Mouse (Mus musculus): ENCODE measurements around the gene Col4a4. TPM values are rescaled to one million over a fixed set of nuclear protein-coding genes. Genes with fewer than 3 reads are reported as not detected.

The Col4a4 gene
- polyA plus RNA-seq, 1 experiment from 2014 or later: 0.25 TPM

- Histone ChIP-seq H3K36me3 (replicated peaks; ENCODE audit: control insufficient read depth, insufficient read depth, low read depth, low read length) (no peaks in the 10 kb centered on the region), H3K9ac (replicated peaks; ENCODE audit: low read length) (no peak overlapping the region), H3K9me3 (replicated peaks; ENCODE audit: control insufficient read depth, low read length) (no peaks in the 10 kb centered on the region), H3K4me3 (ENCODE audit: low read depth, low read length) (no peak overlapping the region), H3K4me1 (ENCODE audit: control insufficient read depth, insufficient read depth, low read length) (no peaks in the 10 kb centered on the region), H3K27me3 (ENCODE audit: control insufficient read depth, insufficient read depth, low read length) (no peaks in the 10 kb centered on the region), H3K4me2 (ENCODE audit: low read depth, low read length) (no peak overlapping the region), H3K27ac (replicated peaks; ENCODE audit: low read depth, low read length) (no peak overlapping the region)
- DNase-seq (ENCODE audit: low spot score): no peak
- no peak for ATAC-seq (replicated peaks; ENCODE audit: insufficient number of reproducible peaks, low FRiP score, low TSS enrichment, low read depth)
- WGBS: 88% methylated on average over 2 of the region's 2 CpGs
These were observed 42.7 kb downstream of the Col4a4 start for GRCm38 (mm10) chr1:82543934-82544333.

- DNase-seq (ENCODE audit: low spot score): no peak
- Histone ChIP-seq H3K4me1 (ENCODE audit: control insufficient read depth, insufficient read depth, low read length) (no peaks in the 10 kb centered on the region), H3K9ac (replicated peaks; ENCODE audit: low read length) (no peak overlapping the region), H3K4me3 (ENCODE audit: low read depth, low read length) (no peak overlapping the region), H3K4me2 (ENCODE audit: low read depth, low read length) (no peak overlapping the region), H3K27me3 (ENCODE audit: control insufficient read depth, insufficient read depth, low read length) (no peaks in the 10 kb centered on the region), H3K36me3 (replicated peaks; ENCODE audit: control insufficient read depth, insufficient read depth, low read depth, low read length) (no peaks in the 10 kb centered on the region), H3K27ac (replicated peaks; ENCODE audit: low read depth, low read length) (no peak overlapping the region), H3K9me3 (replicated peaks; ENCODE audit: control insufficient read depth, low read length) (no peaks in the 10 kb centered on the region)
- no peak for ATAC-seq (replicated peaks; ENCODE audit: insufficient number of reproducible peaks, low FRiP score, low TSS enrichment, low read depth)
- WGBS: 88% methylated on average over 5 of the region's 5 CpGs
These were observed 46.6 kb downstream of the Col4a4 start for GRCm38 (mm10) chr1:82540056-82540455.

GRCm38 (mm10) chr1:82537848-82538247, 48.8 kb downstream of the Col4a4 start:
- H3K4me3 ChIP-seq (ENCODE audit: low read depth, low read length): no peak overlapping the region
- no peak overlapping the region for H3K4me2 ChIP-seq (ENCODE audit: low read depth, low read length)
- H3K9ac ChIP-seq (replicated peaks; ENCODE audit: low read length): no peak overlapping the region
- 69% methylated on average over 3 of the region's 3 CpGs for WGBS
- DNase-seq (ENCODE audit: low spot score): no peak
- H3K27ac ChIP-seq (replicated peaks; ENCODE audit: low read depth, low read length): no peak overlapping the region
- no peaks in the 10 kb centered on the region for H3K9me3 ChIP-seq (replicated peaks; ENCODE audit: control insufficient read depth, low read length)
- ATAC-seq (replicated peaks; ENCODE audit: insufficient number of reproducible peaks, low FRiP score, low TSS enrichment, low read depth): no peak
- no peaks in the 10 kb centered on the region for H3K4me1 ChIP-seq (ENCODE audit: control insufficient read depth, insufficient read depth, low read length)
- H3K36me3 ChIP-seq (replicated peaks; ENCODE audit: control insufficient read depth, insufficient read depth, low read depth, low read length): no peaks in the 10 kb centered on the region
- no peaks in the 10 kb centered on the region for H3K27me3 ChIP-seq (ENCODE audit: control insufficient read depth, insufficient read depth, low read length)

- ATAC-seq (replicated peaks; ENCODE audit: insufficient number of reproducible peaks, low FRiP score, low TSS enrichment, low read depth): no peak
- Histone ChIP-seq H3K4me1 (ENCODE audit: control insufficient read depth, insufficient read depth, low read length) (no peaks in the 10 kb centered on the region), H3K4me2 (ENCODE audit: low read depth, low read length) (no peak overlapping the region), H3K27ac (replicated peaks; ENCODE audit: low read depth, low read length) (no peak overlapping the region), H3K9me3 (replicated peaks; ENCODE audit: control insufficient read depth, low read length) (no peaks in the 10 kb centered on the region), H3K27me3 (ENCODE audit: control insufficient read depth, insufficient read depth, low read length) (no peaks in the 10 kb centered on the region), H3K4me3 (ENCODE audit: low read depth, low read length) (no peak overlapping the region), H3K36me3 (replicated peaks; ENCODE audit: control insufficient read depth, insufficient read depth, low read depth, low read length) (no peaks in the 10 kb centered on the region), H3K9ac (replicated peaks; ENCODE audit: low read length) (no peak overlapping the region)
- 73% methylated on average over 6 of the region's 6 CpGs for WGBS
- no peak for DNase-seq (ENCODE audit: low spot score)
These were observed 50.0 kb downstream of the Col4a4 start for GRCm38 (mm10) chr1:82536515-82537174.

GRCm38 (mm10) chr1:82527931-82528330, 58.7 kb downstream of the Col4a4 start:
- H3K4me2 ChIP-seq (ENCODE audit: low read depth, low read length): no peak overlapping the region
- no peaks in the 10 kb centered on the region for H3K27me3 ChIP-seq (ENCODE audit: control insufficient read depth, insufficient read depth, low read length)
- no peak overlapping the region for H3K4me3 ChIP-seq (ENCODE audit: low read depth, low read length)
- H3K9ac ChIP-seq (replicated peaks; ENCODE audit: low read length): no peak overlapping the region
- no peaks in the 10 kb centered on the region for H3K4me1 ChIP-seq (ENCODE audit: control insufficient read depth, insufficient read depth, low read length)
- ATAC-seq (replicated peaks; ENCODE audit: insufficient number of reproducible peaks, low FRiP score, low TSS enrichment, low read depth) (no peak), DNase-seq (ENCODE audit: low spot score) (no peak)
- H3K36me3 ChIP-seq (replicated peaks; ENCODE audit: control insufficient read depth, insufficient read depth, low read depth, low read length): no peaks in the 10 kb centered on the region
- WGBS: 74% methylated on average over 4 of the region's 4 CpGs
- H3K9me3 ChIP-seq (replicated peaks; ENCODE audit: control insufficient read depth, low read length): no peaks in the 10 kb centered on the region
- no peak overlapping the region for H3K27ac ChIP-seq (replicated peaks; ENCODE audit: low read depth, low read length)

- H3K9me3 ChIP-seq (replicated peaks; ENCODE audit: control insufficient read depth, low read length): no peaks in the 10 kb centered on the region
- 79% methylated on average over 2 of the region's 2 CpGs for WGBS
- no peak overlapping the region for H3K4me3 ChIP-seq (ENCODE audit: low read depth, low read length)
- no peaks in the 10 kb centered on the region for H3K4me1 ChIP-seq (ENCODE audit: control insufficient read depth, insufficient read depth, low read length)
- no peak overlapping the region for H3K27ac ChIP-seq (replicated peaks; ENCODE audit: low read depth, low read length)
- H3K36me3 ChIP-seq (replicated peaks; ENCODE audit: control insufficient read depth, insufficient read depth, low read depth, low read length): no peaks in the 10 kb centered on the region
- no peak for ATAC-seq (replicated peaks; ENCODE audit: insufficient number of reproducible peaks, low FRiP score, low TSS enrichment, low read depth)
- H3K9ac ChIP-seq (replicated peaks; ENCODE audit: low read length): no peak overlapping the region
- H3K27me3 ChIP-seq (ENCODE audit: control insufficient read depth, insufficient read depth, low read length): no peaks in the 10 kb centered on the region
- H3K4me2 ChIP-seq (ENCODE audit: low read depth, low read length): no peak overlapping the region
- no peak for DNase-seq (ENCODE audit: low spot score)
These were observed 94.7 kb downstream of the Col4a4 start for GRCm38 (mm10) chr1:82491954-82492353.

- no peak for DNase-seq (ENCODE audit: low spot score)
- no peak for ATAC-seq (replicated peaks; ENCODE audit: insufficient number of reproducible peaks, low FRiP score, low TSS enrichment, low read depth)
- Histone ChIP-seq H3K4me1 (ENCODE audit: control insufficient read depth, insufficient read depth, low read length) (no peaks in the 10 kb centered on the region), H3K27me3 (ENCODE audit: control insufficient read depth, insufficient read depth, low read length) (no peaks in the 10 kb centered on the region), H3K36me3 (replicated peaks; ENCODE audit: control insufficient read depth, insufficient read depth, low read depth, low read length) (no peaks in the 10 kb centered on the region), H3K9ac (replicated peaks; ENCODE audit: low read length) (no peak overlapping the region), H3K4me3 (ENCODE audit: low read depth, low read length) (no peak overlapping the region), H3K9me3 (replicated peaks; ENCODE audit: control insufficient read depth, low read length) (no peaks in the 10 kb centered on the region), H3K27ac (replicated peaks; ENCODE audit: low read depth, low read length) (no peak overlapping the region), H3K4me2 (ENCODE audit: low read depth, low read length) (no peak overlapping the region)
- 89% methylated on average over 4 of the region's 4 CpGs for WGBS
These were observed 100.3 kb downstream of the Col4a4 start for GRCm38 (mm10) chr1:82486371-82486770.

GRCm38 (mm10) chr1:82482371-82482770, 104.3 kb downstream of the Col4a4 start:
- Histone ChIP-seq H3K36me3 (replicated peaks; ENCODE audit: control insufficient read depth, insufficient read depth, low read depth, low read length) (no peaks in the 10 kb centered on the region), H3K27ac (replicated peaks; ENCODE audit: low read depth, low read length) (no peak overlapping the region), H3K27me3 (ENCODE audit: control insufficient read depth, insufficient read depth, low read length) (no peaks in the 10 kb centered on the region), H3K9ac (replicated peaks; ENCODE audit: low read length) (no peak overlapping the region), H3K9me3 (replicated peaks; ENCODE audit: control insufficient read depth, low read length) (no peaks in the 10 kb centered on the region), H3K4me1 (ENCODE audit: control insufficient read depth, insufficient read depth, low read length) (no peaks in the 10 kb centered on the region), H3K4me3 (ENCODE audit: low read depth, low read length) (no peak overlapping the region), H3K4me2 (ENCODE audit: low read depth, low read length) (no peak overlapping the region)
- DNase-seq (ENCODE audit: low spot score) (no peak), ATAC-seq (replicated peaks; ENCODE audit: insufficient number of reproducible peaks, low FRiP score, low TSS enrichment, low read depth) (no peak)
- WGBS: 89% methylated on average over 7 of the region's 7 CpGs

Data from embryonic facial prominence, embryonic 11.5 days (tissue).